Mouse (Mus musculus): Measurements from ENCODE around the gene Gm49380.

GRCm38 (mm10) chr9:44131276-44131590, 17.9 kb upstream of the Gm49380 start:
- TF ChIP-seq CTCF (IDR thresholded peaks at IDR 0.05): no peak
- no peak for TF ChIP-seq POLR2A (IDR thresholded peaks at IDR 0.05; ENCODE audit: insufficient read depth, low read depth, low read length)
- no peak for TF ChIP-seq EP300 (IDR thresholded peaks at IDR 0.05; ENCODE audit: insufficient read depth, low read depth, low read length)
